Mouse (Mus musculus) lung, adult 2 months (tissue): ENCODE measurements around the gene Surf1.

ENCODE experiments used
- CTCF ChIP-seq: fragments of 200-500 bp; IDR thresholded peaks from 2 replicates; pipeline ENCODE4 v1.5.1; 2011; ENCODE audit warnings: mild to moderate bottlenecking, low read length, control low read depth; ENCODE audit not compliant: insufficient read depth
- POLR2A ChIP-seq: fragments of 200-500 bp; IDR thresholded peaks from 2 replicates; pipeline ENCODE4 v1.6.1; 2011; ENCODE audit warnings: low read depth, mild to moderate bottlenecking, control low read depth, low read length, borderline replicate concordance; ENCODE audit errors: extremely low read depth

DNA sequence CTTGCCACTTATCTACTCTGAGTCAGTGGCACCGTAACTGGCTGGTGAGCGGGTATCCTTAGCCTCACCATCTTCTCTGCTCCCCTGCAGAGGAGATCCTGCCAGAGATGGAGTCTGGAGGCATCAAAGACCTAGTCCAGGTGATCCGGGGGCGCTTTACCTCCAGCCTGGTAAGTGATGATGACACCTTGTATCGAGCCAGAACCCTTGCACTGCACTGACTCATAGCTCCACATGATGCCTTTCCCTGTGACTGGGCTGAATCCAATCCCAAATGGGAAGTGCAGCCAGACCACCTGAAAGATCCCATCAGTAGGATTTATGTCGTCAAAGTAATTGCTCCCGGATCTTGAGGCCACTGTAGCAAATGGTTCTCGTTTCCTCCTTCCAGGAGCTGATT lies 36.5 kb upstream of the Surf1 start:
- TF ChIP-seq CTCF, result no peak
- no peak for TF ChIP-seq POLR2A
